Mouse (Mus musculus) spleen, postnatal 4 days (tissue): ENCODE measurements around the gene Tesk1.

Experiments
- DNase-seq, 2 experiments: peaks; one replicate each; pipeline ENCODE4 v3.0.0; 2022; ENCODE audit warnings: low spot score in 2 of 2

The Tesk1 gene

GRCm38 (mm10) chr4:43418973-43419656, 22.6 kb upstream of the Tesk1 start:
- peak in 1 of 2 experiments; percentile 10 for DNase-seq

- peak in 1 of 2 experiments; percentile 10 for DNase-seq
These were observed 21.9 kb upstream of the Tesk1 start for GRCm38 (mm10) chr4:43419801-43420281.

GRCm38 (mm10) chr4:43420305-43420704, 21.4 kb upstream of the Tesk1 start:
- peak; percentile 65 to 83 for DNase-seq

GRCm38 (mm10) chr4:43421632-43422240, 20.0 kb upstream of the Tesk1 start:
- no peak for DNase-seq

DNA sequence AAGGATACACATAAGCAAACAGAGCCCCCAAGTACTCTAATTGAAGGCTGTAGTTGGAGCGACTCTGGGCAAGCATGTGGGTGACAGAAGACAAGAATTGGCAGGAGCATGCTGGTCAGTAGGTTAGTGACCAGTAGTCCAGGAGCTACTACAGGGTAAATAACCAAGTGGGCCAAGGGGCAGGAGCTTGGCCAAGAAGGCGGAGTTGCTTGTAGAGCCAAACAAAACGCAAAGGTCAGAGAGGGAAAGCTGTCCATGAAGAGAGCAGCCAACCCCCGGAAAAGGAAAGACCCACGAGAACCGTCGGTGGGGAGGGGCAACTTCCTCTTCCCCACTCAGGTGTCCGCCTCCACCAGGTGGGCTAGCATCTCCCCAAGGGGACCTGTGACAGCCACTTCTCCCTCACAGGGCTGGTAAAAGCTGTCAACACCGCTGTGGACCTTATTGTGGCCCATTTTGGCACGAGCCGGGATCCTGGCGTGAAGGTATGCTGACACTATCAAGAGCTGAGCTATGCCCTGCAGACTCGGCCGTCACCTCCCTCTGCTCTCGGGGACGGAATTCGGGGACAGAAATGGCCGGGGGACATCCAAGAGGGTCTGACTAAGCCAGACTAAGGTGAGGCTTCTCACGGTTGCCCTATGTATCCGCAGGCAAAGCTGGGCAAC, 18.3 kb upstream of the Tesk1 start:
- no peak for DNase-seq

GRCm38 (mm10) chr4:43424072-43424471, 17.7 kb upstream of the Tesk1 start:
- no peak for DNase-seq

GRCm38 (mm10) chr4:43425197-43425596, 16.5 kb upstream of the Tesk1 start:
- DNase-seq = no peak

- DNase-seq = no peak
These were observed 15.9 kb upstream of the Tesk1 start for GRCm38 (mm10) chr4:43425648-43426380.

- DNase-seq = peak in 1 of 2 experiments; percentile 57
These were observed 15.3 kb upstream of the Tesk1 start for GRCm38 (mm10) chr4:43426487-43426886.

DNA sequence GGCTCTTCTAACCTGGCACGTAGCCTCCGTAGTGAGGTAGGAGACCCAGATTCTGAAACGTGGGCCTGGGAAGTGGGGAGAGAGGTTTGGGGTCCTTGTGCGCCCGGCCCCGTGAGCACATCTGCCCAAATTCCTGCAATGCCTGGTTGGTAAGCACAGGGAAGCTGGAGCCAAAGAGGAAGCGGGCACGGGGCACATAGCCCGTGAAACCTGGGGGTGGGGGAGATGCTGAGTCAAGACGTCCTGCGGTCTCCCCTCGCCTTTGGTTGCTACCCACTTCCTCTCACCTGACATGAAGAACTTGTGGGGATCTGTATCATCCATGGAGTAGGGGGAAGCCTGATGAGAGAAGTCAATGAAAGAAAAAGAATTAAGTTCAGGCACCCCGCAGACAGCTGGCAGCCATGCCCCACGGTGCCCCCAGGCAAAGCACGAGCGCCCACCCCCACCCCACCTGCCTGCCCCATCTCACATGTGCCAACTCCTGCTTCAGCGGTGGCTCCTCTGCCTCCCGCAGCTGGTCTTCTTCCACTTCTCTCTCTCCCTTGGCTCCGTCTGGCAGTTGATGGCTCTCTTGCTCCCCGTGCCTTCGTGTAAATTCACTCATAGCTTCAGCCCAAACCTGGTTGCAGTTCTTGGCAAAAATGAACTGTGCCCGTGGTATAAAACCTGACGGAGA, 14.1 kb upstream of the Tesk1 start:
- peak in 1 of 2 experiments; percentile 56 for DNase-seq

GRCm38 (mm10) chr4:43428180-43428861, 13.4 kb upstream of the Tesk1 start:
- DNase-seq = no peak

- no peak for DNase-seq
These were observed 12.8 kb upstream of the Tesk1 start, which contains the start of gene Fam166b for GRCm38 (mm10) chr4:43428946-43429345. Fam166b (minus strand) TSS chr4:43429134.

GRCm38 (mm10) chr4:43431690-43432089, 10.0 kb upstream of the Tesk1 start:
- peak; percentile 72 to 90 for DNase-seq

DNA sequence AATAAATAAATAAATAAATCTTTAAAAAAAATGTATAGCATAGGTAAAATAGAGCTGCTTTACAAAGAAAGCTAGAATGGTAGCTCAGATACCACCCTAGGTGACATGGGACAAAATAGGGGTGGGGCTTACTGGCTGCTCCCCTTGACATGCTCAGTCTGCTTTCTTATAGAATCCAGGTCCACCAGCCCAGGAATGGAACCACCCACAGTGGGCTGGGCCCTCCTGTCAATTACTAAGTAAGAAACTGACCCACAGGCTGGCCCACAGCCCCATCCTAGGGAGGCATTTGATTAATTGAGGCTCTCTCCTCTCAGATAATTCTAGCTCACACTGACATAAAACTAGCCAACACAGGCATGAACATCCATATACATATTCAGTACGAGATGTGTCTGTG, 8.9 kb upstream of the Tesk1 start:
- DNase-seq = no peak

DNA sequence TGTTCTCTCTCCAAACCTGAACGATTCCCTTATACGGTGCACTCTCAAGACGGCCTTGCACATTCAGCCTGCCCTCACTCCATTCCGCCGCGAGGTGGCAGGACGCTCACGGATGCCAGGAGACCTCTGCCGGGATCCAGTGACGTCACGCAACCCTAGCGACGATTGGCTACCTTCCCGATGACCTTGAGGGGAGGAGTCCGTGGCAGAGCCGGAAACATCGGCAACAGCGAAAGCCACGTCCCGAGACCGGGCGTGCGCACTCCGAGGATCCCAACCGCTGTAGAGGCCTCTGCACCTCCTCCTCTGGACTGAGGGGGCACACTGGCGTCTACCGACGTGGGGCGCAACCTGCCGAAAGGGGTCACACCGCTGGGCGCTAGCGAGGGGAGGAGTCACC, 305 bp downstream of the Tesk1 start:
- DNase-seq = peak; percentile 98

DNA sequence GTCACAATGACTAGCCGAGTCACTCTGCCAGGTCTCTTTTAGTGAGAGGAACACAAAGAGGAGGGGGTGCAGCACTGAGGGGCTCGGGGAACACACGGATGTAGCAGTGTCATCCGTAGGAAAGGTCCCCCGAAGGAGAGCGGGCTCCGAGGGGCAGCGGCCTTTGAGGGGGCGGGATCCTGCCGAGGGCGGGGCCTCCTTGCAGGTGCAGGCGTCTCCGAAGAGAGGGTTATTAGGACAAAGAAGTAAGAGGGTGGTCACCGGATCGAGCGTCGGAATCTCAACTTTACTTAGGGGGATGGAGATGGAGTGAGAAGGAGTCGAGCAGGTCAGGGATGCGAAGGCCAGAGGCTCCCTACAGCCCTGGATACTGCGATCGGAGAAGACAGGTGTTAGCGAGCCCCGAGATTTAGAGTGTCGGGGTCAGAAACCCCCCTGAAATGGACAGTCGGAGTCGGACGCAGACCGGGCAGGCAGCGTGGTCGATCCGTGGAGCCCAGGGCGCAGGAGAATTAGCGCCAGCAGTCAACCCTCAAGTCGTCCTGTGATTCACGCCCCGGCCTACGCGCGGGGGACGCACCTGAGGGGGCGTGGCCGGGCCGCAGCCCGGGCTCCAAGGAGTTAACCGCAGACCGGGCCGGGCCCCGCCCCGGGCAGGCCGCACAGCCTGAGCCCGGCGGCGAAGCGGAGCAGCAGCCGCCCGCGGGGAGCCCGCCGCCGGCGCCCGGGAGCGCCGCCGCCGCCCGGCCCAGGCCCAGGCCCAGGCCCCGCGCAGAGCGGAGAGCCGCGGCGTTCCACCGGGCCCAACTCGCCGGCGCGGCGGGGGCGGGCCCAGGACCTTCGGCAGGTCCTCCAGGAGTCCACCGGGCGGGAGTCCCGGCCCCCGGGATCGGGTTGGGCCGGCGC, 970 bp downstream of the Tesk1 start:
- DNase-seq = peak; percentile 66 to 83

DNA sequence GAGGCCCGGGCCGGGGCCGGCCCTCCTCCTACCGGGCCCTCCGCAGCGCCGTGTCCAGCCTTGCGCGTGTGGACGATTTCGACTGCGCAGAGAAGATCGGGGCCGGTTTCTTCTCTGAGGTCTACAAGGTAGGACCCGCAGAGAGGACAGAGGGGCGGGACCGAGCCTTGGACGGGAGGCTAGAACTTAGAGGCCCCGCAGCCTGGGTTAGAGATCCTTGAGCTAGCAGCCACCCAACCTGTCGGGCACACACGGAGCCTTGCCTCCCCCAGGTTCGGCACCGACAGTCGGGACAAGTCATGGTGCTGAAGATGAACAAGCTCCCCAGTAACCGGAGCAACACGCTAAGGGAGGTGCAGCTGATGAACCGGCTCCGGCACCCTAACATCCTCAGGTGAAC, 1.8 kb downstream of the Tesk1 start:
- DNase-seq = no peak

DNA sequence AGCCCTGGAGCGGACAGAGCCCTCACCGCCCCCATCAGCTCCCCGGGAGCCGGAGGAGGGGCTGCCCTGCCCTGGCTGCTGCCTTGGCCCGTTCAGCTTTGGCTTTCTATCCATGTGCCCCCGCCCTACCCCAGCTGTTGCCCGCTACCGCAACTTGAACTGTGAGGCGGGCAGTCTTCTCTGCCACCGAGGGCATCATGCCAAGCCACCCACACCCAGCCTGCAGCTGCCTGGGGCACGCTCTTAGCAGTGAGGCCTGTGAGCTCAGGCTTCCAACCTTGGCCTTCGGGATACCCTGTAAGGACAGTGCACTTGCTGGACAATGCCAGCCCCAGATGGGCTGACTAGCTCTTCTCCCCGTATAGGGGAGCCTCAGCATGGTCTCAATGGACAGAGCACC, 5.5 kb downstream of the Tesk1 start:
- no peak for DNase-seq

GRCm38 (mm10) chr4:43448554-43448953, 6.8 kb downstream of the Tesk1 start:
- no peak for DNase-seq

DNA sequence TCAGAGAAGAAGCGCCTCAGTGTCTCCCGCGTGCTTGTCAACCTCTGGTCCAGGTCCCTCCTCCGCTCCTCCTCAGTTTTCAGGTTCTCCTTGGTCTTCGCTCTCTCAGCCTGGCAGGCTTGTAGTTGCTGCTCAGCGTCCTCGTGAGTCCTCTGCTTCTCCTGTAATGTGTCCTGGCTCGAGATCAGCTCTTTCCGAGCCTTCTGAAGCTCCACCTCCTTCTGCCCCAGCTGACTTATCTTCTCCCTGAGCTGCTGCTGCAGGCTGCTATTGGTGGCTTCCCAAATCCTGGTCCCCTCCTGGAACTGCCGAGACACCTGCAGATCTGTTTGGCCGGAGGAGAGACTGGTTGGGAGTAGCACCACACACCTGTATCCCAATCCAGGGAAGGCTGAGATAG, 10.6 kb downstream of the Tesk1 start:
- no peak for DNase-seq
